Mouse (Mus musculus) MEL (cell line): ENCODE measurements around the gene Slc35e2. TPM values are rescaled to one million over a fixed set of nuclear protein-coding genes. Genes with fewer than 3 reads are reported as not detected.

ENCODE experiments used
- DNase-seq: peaks from one replicate; pipeline ENCODE4 v3.0.0; 2011; ENCODE audit warnings: low read depth, low spot score
- H3K27ac ChIP-seq: 2 replicates; pipeline ENCODE4 v1.5.1; 2012; ENCODE audit warnings: low read depth, mild to moderate bottlenecking, control low read depth, low read length, moderate library complexity; ENCODE audit not compliant: control insufficient read depth
- H3K27me3 ChIP-seq, 2 experiments: fragments of 150-350 bp in 1 of 2; sonication (generic) in 1 of 2; 2 replicates each; pipeline ENCODE4 v1.6.1; 2012; ENCODE audit warnings: low read length in 2 of 2, mild to moderate bottlenecking in 2 of 2, improper control_type of control experiment in 1 of 2, moderate library complexity in 1 of 2; ENCODE audit not compliant: insufficient read depth in 2 of 2, control insufficient read depth in 1 of 2
- H3K36me3 ChIP-seq, 2 experiments: 2 replicates each; pipeline ENCODE4 v1.6.1; 2012 to 2014; ENCODE audit warnings: low read length in 2 of 2, improper control_type of control experiment in 1 of 2, inconsistent platforms in 1 of 2, mild to moderate bottlenecking in 1 of 2; ENCODE audit not compliant: insufficient read depth in 2 of 2, control insufficient read depth in 1 of 2
- H3K4me1 ChIP-seq, 2 experiments: fragments of 150-350 bp in 1 of 2; sonication (generic) in 1 of 2; 2 replicates each; pipeline ENCODE4 v1.6.1; 2012; ENCODE audit warnings: low read length in 2 of 2, improper control_type of control experiment in 1 of 2, mild to moderate bottlenecking in 1 of 2; ENCODE audit not compliant: insufficient read depth in 2 of 2, control insufficient read depth in 1 of 2
- H3K4me3 ChIP-seq, 2 experiments: fragments of 150-350 bp in 1 of 2; sonication (generic) in 1 of 2; 2 replicates each; pipeline ENCODE4 v1.5.1; 2012; ENCODE audit warnings: low read depth in 2 of 2, low read length in 2 of 2, mild to moderate bottlenecking in 2 of 2, moderate library complexity in 2 of 2, control low read depth in 1 of 2, improper control_type of control experiment in 1 of 2; ENCODE audit not compliant: control insufficient read depth in 1 of 2, insufficient read depth in 1 of 2
- H3K79me2 ChIP-seq: 2 replicates; pipeline ENCODE4 v1.6.1; 2012; ENCODE audit warnings: mild to moderate bottlenecking, low read length, moderate library complexity; ENCODE audit not compliant: control insufficient read depth, poor library complexity, insufficient read depth
- H3K9ac ChIP-seq: 2 replicates; pipeline ENCODE4 v1.6.1; 2012; ENCODE audit warnings: low read depth, mild to moderate bottlenecking, control low read depth, low read length, moderate library complexity; ENCODE audit not compliant: control insufficient read depth, poor library complexity, severe bottlenecking
- H3K9me3 ChIP-seq: fragments of 150-350 bp; sonication (generic); replicated peaks from 2 replicates; pipeline ENCODE4 v1.6.1; 2012; ENCODE audit warnings: mild to moderate bottlenecking, low read length, improper control_type of control experiment, moderate library complexity; ENCODE audit not compliant: insufficient read depth
- CHD2 ChIP-seq: IDR thresholded peaks from 2 replicates; pipeline ENCODE4 v1.6.1; 2011; ENCODE audit warnings: low read length, improper control_type of control experiment
- CTCF ChIP-seq, 3 experiments: IDR thresholded peaks in 2 of 3; conservative IDR thresholded peaks in 1 of 3; 2 replicates each; pipeline ENCODE4 v1.5.1; 2011 to 2012; ENCODE audit warnings: low read length in 3 of 3, low read depth in 2 of 3, mild to moderate bottlenecking in 2 of 3, improper control_type of control experiment in 1 of 3, inconsistent platforms in 1 of 3, mixed read lengths in 1 of 3, moderate library complexity in 1 of 3; ENCODE audit not compliant: control insufficient read depth in 1 of 3, insufficient read depth in 1 of 3, poor library complexity in 1 of 3, severe bottlenecking in 1 of 3
- E2F4 ChIP-seq: IDR thresholded peaks from 2 replicates; pipeline ENCODE4 v1.6.1; 2011; ENCODE audit warnings: low read depth, low read length, improper control_type of control experiment, borderline replicate concordance
- ELF1 ChIP-seq: IDR thresholded peaks from 2 replicates; pipeline ENCODE4 v1.6.1; 2014; ENCODE audit warnings: low read depth, mild to moderate bottlenecking, inconsistent platforms, low read length, improper control_type of control experiment, moderate library complexity
- ETS1 ChIP-seq: IDR thresholded peaks from 2 replicates; pipeline ENCODE4 v1.6.1; 2012; ENCODE audit warnings: low read depth, mild to moderate bottlenecking, inconsistent platforms, low read length, improper control_type of control experiment, moderate library complexity
- GABPA ChIP-seq: IDR thresholded peaks from 2 replicates; pipeline ENCODE4 v1.6.1; 2012; ENCODE audit warnings: low read depth, mild to moderate bottlenecking, inconsistent platforms, low read length, improper control_type of control experiment, moderate library complexity
- GATA1 ChIP-seq: IDR thresholded peaks from 2 replicates; pipeline ENCODE4 v1.6.1; 2011; ENCODE audit warnings: low read depth, low read length, improper control_type of control experiment
- HCFC1 ChIP-seq: IDR thresholded peaks from 2 replicates; pipeline ENCODE4 v1.6.1; 2012; ENCODE audit warnings: low read depth, mild to moderate bottlenecking, inconsistent platforms, low read length, improper control_type of control experiment, moderate library complexity
- JUND ChIP-seq: IDR thresholded peaks from 2 replicates; pipeline ENCODE4 v1.6.1; 2011; ENCODE audit warnings: low read depth, mild to moderate bottlenecking, improper control_type of control experiment, low read length
- MAFK ChIP-seq: IDR thresholded peaks from 2 replicates; pipeline ENCODE4 v1.6.1; 2011; ENCODE audit warnings: low read depth, mild to moderate bottlenecking, low read length, improper control_type of control experiment, borderline replicate concordance
- MAX ChIP-seq: IDR thresholded peaks from 2 replicates; pipeline ENCODE4 v1.6.1; 2011; ENCODE audit warnings: low read length, improper control_type of control experiment
- MAZ ChIP-seq: IDR thresholded peaks from 2 replicates; pipeline ENCODE4 v1.6.1; 2012; ENCODE audit warnings: low read depth, mild to moderate bottlenecking, inconsistent platforms, low read length, improper control_type of control experiment
- MEF2A ChIP-seq: IDR thresholded peaks from 2 replicates; pipeline ENCODE4 v1.6.1; 2014; ENCODE audit warnings: low read depth, mild to moderate bottlenecking, inconsistent platforms, low read length, improper control_type of control experiment; ENCODE audit not compliant: poor library complexity, insufficient replicate concordance, severe bottlenecking; ENCODE audit errors: extremely low read depth
- MXI1 ChIP-seq: IDR thresholded peaks from 2 replicates; pipeline ENCODE4 v1.6.1; 2011; ENCODE audit warnings: mild to moderate bottlenecking, low read depth, low read length, improper control_type of control experiment
- NELFE ChIP-seq: IDR thresholded peaks from 2 replicates; pipeline ENCODE4 v1.6.1; 2011; ENCODE audit warnings: low read depth, low read length, improper control_type of control experiment
- NRF1 ChIP-seq: IDR thresholded peaks from 2 replicates; pipeline ENCODE4 v1.6.1; 2014; ENCODE audit warnings: low read depth, mild to moderate bottlenecking, inconsistent platforms, low read length, improper control_type of control experiment, moderate library complexity; ENCODE audit not compliant: poor library complexity, insufficient read depth, severe bottlenecking
- POLR2AphosphoS2 ChIP-seq: IDR thresholded peaks from 2 replicates; pipeline ENCODE4 v1.6.1; 2011; ENCODE audit warnings: low read length, improper control_type of control experiment
- POLR2AphosphoS5 ChIP-seq: IDR thresholded peaks from 2 replicates; pipeline ENCODE4 v1.6.1; 2012; ENCODE audit warnings: low read depth, borderline replicate concordance, mild to moderate bottlenecking, inconsistent platforms, low read length, moderate library complexity, mixed read lengths
- RAD21 ChIP-seq: IDR thresholded peaks from 2 replicates; pipeline ENCODE4 v1.6.1; 2011; ENCODE audit warnings: mild to moderate bottlenecking, low read depth, low read length, improper control_type of control experiment
- RCOR1 ChIP-seq: IDR thresholded peaks from 2 replicates; pipeline ENCODE4 v1.6.1; 2012; ENCODE audit warnings: low read depth, mild to moderate bottlenecking, inconsistent platforms, low read length, improper control_type of control experiment
- TAL1 ChIP-seq: IDR thresholded peaks from 2 replicates; pipeline ENCODE4 v1.6.1; 2012; ENCODE audit warnings: mild to moderate bottlenecking, inconsistent platforms, low read length, moderate library complexity, mixed read lengths
- TBP ChIP-seq: IDR thresholded peaks from 2 replicates; pipeline ENCODE4 v1.8.0; 2011; ENCODE audit warnings: low read depth, low read length, improper control_type of control experiment
- USF1 ChIP-seq: IDR thresholded peaks from 2 replicates; pipeline ENCODE4 v1.6.1; 2014; ENCODE audit warnings: low read depth, mild to moderate bottlenecking, inconsistent platforms, low read length, improper control_type of control experiment, moderate library complexity
- ZC3H11A ChIP-seq: IDR thresholded peaks from 2 replicates; pipeline ENCODE4 v1.6.1; 2012; ENCODE audit warnings: low read depth, mild to moderate bottlenecking, inconsistent platforms, low read length, improper control_type of control experiment
- ZKSCAN1 ChIP-seq: IDR thresholded peaks from 2 replicates; pipeline ENCODE4 v1.6.1; 2012; ENCODE audit warnings: low read depth, mild to moderate bottlenecking, inconsistent platforms, low read length, improper control_type of control experiment, moderate library complexity
- ZMIZ1 ChIP-seq: IDR thresholded peaks from 2 replicates; pipeline ENCODE4 v1.6.1; 2012; ENCODE audit warnings: low read depth, mild to moderate bottlenecking, inconsistent platforms, low read length, improper control_type of control experiment, moderate library complexity
- ZNF384 ChIP-seq: IDR thresholded peaks from 2 replicates; pipeline ENCODE4 v1.6.1; 2012; ENCODE audit warnings: low read depth, mild to moderate bottlenecking, inconsistent platforms, low read length, improper control_type of control experiment
- polyA plus RNA-seq, 2 experiments: library from polyadenylated mRNA; stranded (reverse) in 1 of 2; unstranded in 1 of 2; fragments of >175 nt in 1 of 2; fragments of >200 nt in 1 of 2; gene quantifications; 2 replicates each; pipeline versions ENCODE4 v1.2.1 to v1.2.4; 2012; ENCODE audit warnings: low replicate concordance in 2 of 2, low read depth in 1 of 2; ENCODE audit not compliant: insufficient read length in 2 of 2, insufficient read depth in 1 of 2, missing spikeins in 1 of 2
- total RNA-seq: library from RNA; depleted of rRNA; stranded (reverse); fragments of 300-350 nt; gene quantifications from 2 replicates; pipeline ENCODE4 v1.2.3, GENCODE M21; 2012

Gene Slc35e2
- total and polyA plus RNA-seq, 3 experiments, result 6.4 to 9.9 TPM; not detected in 1

DNA sequence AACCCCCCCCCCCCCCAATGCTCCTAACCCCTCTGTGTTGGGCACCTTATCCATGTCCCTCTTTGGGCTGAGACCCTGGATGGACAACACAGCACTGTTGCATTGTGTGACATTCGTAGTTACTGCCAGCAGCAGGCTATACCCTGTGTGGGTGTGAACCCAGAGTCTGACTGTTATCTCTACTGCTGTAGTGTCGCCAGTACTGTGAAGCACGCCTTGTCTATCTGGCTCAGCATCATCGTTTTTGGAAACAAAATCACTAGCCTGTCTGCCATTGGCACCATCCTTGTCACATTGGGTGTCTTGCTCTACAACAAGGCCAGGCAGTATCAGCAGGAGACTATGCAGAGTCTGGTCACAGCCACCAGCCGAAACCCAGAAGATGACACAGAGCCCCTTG lies 17.1 kb downstream of the Slc35e2 start:
- no peaks in the 10 kb centered on the region for H3K9me3 ChIP-seq
- H3K36me3 ChIP-seq, result peaks cover 1 to 6% of the 10 kb centered on the region in 2 experiments; a peak in 3 of 4 replicates
- H3K27me3 ChIP-seq, result no peaks in the 10 kb centered on the region
- no peak overlapping the region for H3K4me3 ChIP-seq
- no peak for DNase-seq
- H3K4me1 ChIP-seq, result no peaks in the 10 kb centered on the region; a peak in 1 of 4 replicates
- H3K27ac ChIP-seq, result no peak overlapping the region
- TF ChIP-seq ZC3H11A (no peak), POLR2AphosphoS2 (no peak), ZMIZ1 (no peak), MAFK (no peak), RAD21 (no peak)
- no peak overlapping the region for H3K9ac ChIP-seq
- H3K79me2 ChIP-seq, result 0 out of 2 replicates have a peak, but pooled peaks cover 1% of the 10 kb centered on the region

DNA sequence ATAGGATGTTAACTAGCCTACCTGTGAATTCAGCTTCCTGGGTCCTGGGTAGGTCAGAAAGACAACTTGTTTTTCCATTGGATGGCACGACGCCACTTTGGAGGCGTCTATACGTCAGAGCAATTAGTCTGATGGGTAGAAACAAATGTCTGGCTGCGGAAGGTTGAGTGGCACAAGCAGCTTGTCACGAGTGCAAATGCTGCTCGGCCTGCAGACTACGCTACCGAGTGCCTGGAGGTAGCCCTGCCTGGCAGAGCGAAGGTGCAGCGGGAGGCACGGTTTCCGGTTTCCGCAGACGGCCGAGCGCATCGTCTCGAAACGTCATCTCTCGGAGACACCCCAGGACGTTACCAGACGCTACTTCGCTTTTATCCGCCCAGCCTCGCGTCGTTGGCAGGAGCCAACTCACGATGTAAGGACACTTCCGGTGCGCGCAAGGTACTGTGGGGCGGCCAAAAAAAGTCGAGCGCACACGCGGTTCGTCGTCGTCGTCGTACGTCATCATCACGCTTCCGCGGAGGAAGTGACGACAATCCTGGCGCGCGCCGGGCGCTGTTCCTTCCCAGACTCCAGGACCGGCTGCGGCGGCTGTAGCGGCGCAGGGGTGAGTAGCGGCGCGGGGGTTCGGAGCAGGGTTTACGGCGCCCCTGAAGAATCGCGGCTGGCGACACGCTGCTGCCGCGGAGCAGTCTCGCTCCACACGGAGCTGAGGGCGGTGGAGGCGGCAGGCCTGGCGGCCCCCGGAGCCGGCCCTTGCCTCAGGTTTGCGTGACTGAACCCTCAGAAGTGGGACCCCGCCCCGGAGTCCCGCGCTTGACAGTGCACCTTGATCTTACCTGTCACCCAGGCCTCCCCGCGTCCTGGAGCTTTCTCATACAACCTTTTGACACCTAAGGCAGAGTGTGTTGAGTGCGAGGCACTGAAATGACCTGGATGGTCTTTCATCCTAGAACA lies 23.4 kb downstream of the Slc35e2 start, which contains the start of gene Cdk11b:
Cdk11b (plus strand) TSS at position 517 of the 954 bp plus-strand sequence.
- Histone ChIP-seq H3K79me2 (peaks cover 10% of the 10 kb centered on the region), H3K27me3 (no peaks in the 10 kb centered on the region), H3K9me3 (no peaks in the 10 kb centered on the region), H3K4me3 (peak within 1 kb of the TSS; percentile 86 to 99), H3K36me3 (peaks cover 7 to 15% of the 10 kb centered on the region in 2 experiments), H3K27ac (peak within 1 kb of the TSS; percentile 93), H3K9ac (peak within 1 kb of the TSS; percentile 81), H3K4me1 (peaks cover 3% of the 10 kb centered on the region in 2 experiments; a peak in 3 of 4 replicates)
- peak; percentile 100 for DNase-seq
- peak; percentile 88 for TF ChIP-seq MAX
- TF ChIP-seq NELFE, result peak; percentile 93
- TF ChIP-seq TBP, result peak; percentile 65; the same call in 1 of the 2 replicates
- peak; percentile 55; the same call in 1 of the 2 replicates for TF ChIP-seq GABPA
- TF ChIP-seq ZNF384, result peak; percentile 89
- peak; percentile 86; the same call in 1 of the 2 replicates for TF ChIP-seq MAZ
- TF ChIP-seq ZMIZ1, result peak; percentile 85; the same call in 1 of the 2 replicates
- TF ChIP-seq TAL1, result no peak
- peak; percentile 94 for TF ChIP-seq MXI1
- peak; percentile 73; the same call in 1 of the 2 replicates for TF ChIP-seq ETS1
- no peak for TF ChIP-seq CTCF (IDR thresholded peaks at IDR 0.05 in 2 of 3, conservative IDR thresholded peaks at IDR 0.05 in 1 of 3; ENCODE audit: control insufficient read depth in 1 of 3, insufficient read depth in 1 of 3, low read depth in 2 of 3, low read length in 3 of 3, poor library complexity in 1 of 3, severe bottlenecking in 1 of 3)
- TF ChIP-seq ZC3H11A, result peak; percentile 29; the same call in 1 of the 2 replicates
- TF ChIP-seq NRF1, result peak; percentile 56; the same call in 1 of the 2 replicates
- no peak for TF ChIP-seq GATA1
- TF ChIP-seq RCOR1, result 0 out of 2 replicates have a peak, but pooled peaks have one; percentile 40
- TF ChIP-seq HCFC1, result peak; percentile 96
- no peak for TF ChIP-seq JUND
- peak; percentile 51; the same call in 1 of the 2 replicates for TF ChIP-seq USF1
- peak; percentile 21; the same call in 1 of the 2 replicates for TF ChIP-seq MEF2A
- no peak for TF ChIP-seq E2F4
- TF ChIP-seq ELF1, result peak; percentile 94
- TF ChIP-seq POLR2AphosphoS2, result peak; percentile 74; the same call in 1 of the 2 replicates
- TF ChIP-seq CHD2, result peak; percentile 32
- TF ChIP-seq RAD21, result no peak
- 0 out of 2 replicates have a peak, but pooled peaks have one; percentile 26 for TF ChIP-seq POLR2AphosphoS5
- TF ChIP-seq ZKSCAN1, result no peak
